ENCODE assay signal across 24 mouse cellular contexts in genomic region chr1:162697866-162698265, GRCm38 (mm10). TPM values are rescaled to one million over a fixed set of nuclear protein-coding genes. Genes with fewer than 3 reads are reported as not detected.
DNase-seq lines count a peak whose midpoint lies in the region; ATAC-seq and TF ChIP-seq lines count a peak whose summit lies in the region.
"Had no signal": no experiment of that assay in that cellular context is flagged by ENCODE, and none has a peak within 500 bp of the region (broad histone marks: within the 10 kb centered on the region; RNA-seq: fewer than 3 reads in every experiment).

No protein-coding gene starts in this region.

- TF ChIP-seq EP300 in heart, adult 2 months (IDR thresholded peaks at IDR 0.05; ENCODE audit: insufficient read depth, low read depth, low read length), result no peak

- WGBS in heart, adult 2 months, result 78% methylated on average over 6 of the region's 6 CpGs
- 95% methylated on average over 6 of the region's 6 CpGs for WGBS in embryonic facial prominence, embryonic 10.5 days

- H3K9ac ChIP-seq in heart, adult 2 months (ENCODE audit: low read depth, low read length), result no peak overlapping the region
- H3K9ac ChIP-seq: forebrain, embryonic 13.5 days; heart, embryonic 13.5 days; hindbrain, embryonic 12.5 days had no signal

- H3K36me3 ChIP-seq in heart, adult 2 months (ENCODE audit: control insufficient read depth, insufficient read depth, low read length), result peaks cover 1% of the 10 kb centered on the region; the same call in 1 of the 2 replicates
- peaks cover 98% of the 10 kb centered on the region for H3K36me3 ChIP-seq in embryonic facial prominence, embryonic 10.5 days (replicated peaks)

- no peak overlapping the region for H3K4me3 ChIP-seq in heart, adult 2 months
- H3K4me3 ChIP-seq in embryonic facial prominence, embryonic 10.5 days, result no peak overlapping the region
- H3K4me3 ChIP-seq: forebrain, embryonic 13.5 days; heart, embryonic 13.5 days; hindbrain, embryonic 12.5 days had no signal

- no peaks in the 10 kb centered on the region for H3K27me3 ChIP-seq in heart, adult 2 months (ENCODE audit: control insufficient read depth, insufficient read depth, low read length)
- no peaks in the 10 kb centered on the region for H3K27me3 ChIP-seq in embryonic facial prominence, embryonic 10.5 days (replicated peaks; ENCODE audit: low read depth, poor library complexity, severe bottlenecking)
- H3K27me3 ChIP-seq: CH12.LX; forebrain, embryonic 13.5 days; heart, embryonic 13.5 days; hindbrain, embryonic 12.5 days; Patski had no signal

- intact Hi-C loops in heart, adult 2 months (cut with DNase I), result no loop called here
- intact Hi-C loops in gastrocnemius, postnatal 14 days (cut with DNase I; ENCODE audit: low total_unique reads), result no loop called here

- no peaks in the 10 kb centered on the region for H3K9me3 ChIP-seq in embryonic facial prominence, embryonic 10.5 days
- H3K9me3 ChIP-seq: forebrain, embryonic 13.5 days; heart, embryonic 13.5 days; hindbrain, embryonic 12.5 days had no signal

- H3K27ac ChIP-seq in heart, adult 2 months, result no peak overlapping the region
- no peak overlapping the region for H3K27ac ChIP-seq in embryonic facial prominence, embryonic 10.5 days (replicated peaks)
- H3K27ac ChIP-seq: forebrain, embryonic 13.5 days; heart, embryonic 13.5 days; hindbrain, embryonic 12.5 days had no signal

- TF ChIP-seq CTCF in heart, adult 2 months (IDR thresholded peaks at IDR 0.05), result no peak

- peak; percentile 31; the same call in 1 of the 2 replicates for ATAC-seq in monocyte, adult 5-6 weeks (replicated peaks; ENCODE audit: insufficient number of reproducible peaks, low FRiP score, low TSS enrichment, poor library complexity, severe bottlenecking)
- ATAC-seq: activated CD4-positive, CD25-positive, alpha-beta regulatory T cell, adult 4 months; forebrain, embryonic 13.5 days; hindbrain, embryonic 16.5 days; Patski had no signal

- DNase-seq in heart, adult 11 months, result peak; percentile 88
- DNase-seq in heart, adult 2 months, result no peak
- peak; percentile 46 for DNase-seq in gastrocnemius, postnatal 14 days
- no peak for DNase-seq in embryonic facial prominence, embryonic 10.5 days (ENCODE audit: low spot score)
- DNase-seq in layer of hippocampus, adult 8-10 months (ENCODE audit: low spot score in 2 of 2), result no peak
- no peak for DNase-seq in spleen, postnatal 14 days (ENCODE audit: low spot score in 2 of 2)
- DNase-seq: adrenal gland, postnatal 14 days; cerebellum, adult 18-20 months; cerebellum, adult 9-11 months; cerebellum, postnatal 36 days; heart, postnatal 36 days; kidney, adult 11 months had no signal

- H3K79me2 ChIP-seq in heart, adult 2 months (replicated peaks; ENCODE audit: control insufficient read depth, insufficient read depth, low read length), result no peaks in the 10 kb centered on the region

- H3K4me1 ChIP-seq in heart, adult 2 months (ENCODE audit: control insufficient read depth, insufficient read depth, low read length), result no peaks in the 10 kb centered on the region
- no peaks in the 10 kb centered on the region for H3K4me1 ChIP-seq in embryonic facial prominence, embryonic 10.5 days
- H3K4me1 ChIP-seq: forebrain, embryonic 13.5 days; heart, embryonic 13.5 days; hindbrain, embryonic 12.5 days had no signal

- TF ChIP-seq POLR2A in heart, adult 2 months (IDR thresholded peaks at IDR 0.05; ENCODE audit: insufficient read depth, low read depth, low read length), result no peak

RNA-seq across cellular contexts. Expression of gene Myocos, which starts 39.8 kb away (rescaled TPM):
- total RNA-seq in heart, adult 2 months (2021), result not detected
- not detected in 2 replicates for polyA plus RNA-seq in heart, adult 2 months (2012; rRNA removed)
- total RNA-seq in gastrocnemius, postnatal 14 days (2021), result not detected
- not detected in 3 replicates for total RNA-seq in monocyte, adult 5-6 weeks (2017)
- not detected in 2 replicates for polyA plus RNA-seq in embryonic facial prominence, embryonic 10.5 days (2016; fragmentation: Nextera tagmentation; extraction: Ambion mirVana)
- total RNA-seq in layer of hippocampus, adult 8-10 months (2022), result not detected
- total RNA-seq: adrenal gland, adult 18-20 months; adrenal gland, postnatal 14 days; CH12.LX; heart, postnatal 36 days had no signal
- polyA plus RNA-seq: activated CD4-positive, CD25-positive, alpha-beta regulatory T cell, adult 4 months; embryonic facial prominence, embryonic 14.5 days; forebrain, embryonic 13.5 days; heart, embryonic 13.5 days; heart, postnatal 0 days; hindbrain, embryonic 12.5 days; hindbrain, embryonic 16.5 days; intestine, embryonic 14.5 days; Patski had no signal

RNA-seq across cellular contexts. Expression of gene Prrc2c, which starts 42.5 kb away (rescaled TPM):
- 10 to 100 TPM; 71.7 to 72.0 TPM for total RNA-seq in heart, adult 2 months (2021)
- 20.0 and 24.3 TPM in 2 replicates for polyA plus RNA-seq in heart, adult 2 months (2012; rRNA removed)
- total RNA-seq in gastrocnemius, postnatal 14 days (2021), result 10 to 100 TPM; 57.9 to 58.5 TPM
- 113 to 222 TPM (median 142 TPM) in 3 replicates for total RNA-seq in monocyte, adult 5-6 weeks (2017)
- 151 and 156 TPM in 2 replicates for polyA plus RNA-seq in embryonic facial prominence, embryonic 10.5 days (2016; fragmentation: Nextera tagmentation; extraction: Ambion mirVana)
- 100 to 1,000 TPM; 173 to 205 (median 183) TPM for total RNA-seq in layer of hippocampus, adult 8-10 months (2022)

RNA-seq across cellular contexts. Expression of gene Myoc, which starts 58.9 kb away (rescaled TPM):
- total RNA-seq in heart, adult 2 months (2021), result 1 to 10 TPM; 2.5 to 3.3 TPM
- polyA plus RNA-seq in heart, adult 2 months (2012; rRNA removed), result 4.7 and 4.9 TPM in 2 replicates
- 10 to 100 TPM; 13.4 to 14.3 TPM for total RNA-seq in gastrocnemius, postnatal 14 days (2021)
- 0.19 to 0.43 TPM in 2 of 3 replicates, not detected in the other for total RNA-seq in monocyte, adult 5-6 weeks (2017)
- not detected in 2 replicates for polyA plus RNA-seq in embryonic facial prominence, embryonic 10.5 days (2016; fragmentation: Nextera tagmentation; extraction: Ambion mirVana)
- 1 to 10 TPM; 6.2 to 9.7 (median 7.1) TPM for total RNA-seq in layer of hippocampus, adult 8-10 months (2022)
- total RNA-seq: CH12.LX had no signal
- polyA plus RNA-seq: activated CD4-positive, CD25-positive, alpha-beta regulatory T cell, adult 4 months; forebrain, embryonic 13.5 days; heart, embryonic 13.5 days; heart, postnatal 0 days; hindbrain, embryonic 12.5 days; intestine, embryonic 14.5 days; Patski had no signal

Comparison
In these comparisons a context has a peak if more than half of its experiments do, and no peak if none do; other contexts are left out.
1. DNase-seq: peak in heart, adult 11 months (single experiment) and gastrocnemius, postnatal 14 days (single experiment); none in heart, adult 2 months (0 of 2), embryonic facial prominence, embryonic 10.5 days (single experiment), layer of hippocampus, adult 8-10 months (0 of 2) and spleen, postnatal 14 days (0 of 2).